Mouse (Mus musculus) midbrain, embryonic 15.5 days (tissue): Measurements from ENCODE around the gene Tfam. TPM values are rescaled to one million over a fixed set of nuclear protein-coding genes. Genes with fewer than 3 reads are reported as not detected.

ENCODE experiments used
- ATAC-seq: fragments of 200-750 bp; cut with Nextera tagmentation; replicated peaks from 2 replicates; pipeline ENCODE4 v1.8.0; 2017; ENCODE audit warnings: moderate TSS enrichment
- H3K27ac ChIP-seq: fragments of 300-500 bp; sonication (generic); 2 replicates; pipeline ENCODE4 v1.5.1; 2015; ENCODE audit warnings: mild to moderate bottlenecking, inconsistent platforms
- H3K27me3 ChIP-seq: fragments of 300-500 bp; sonication (generic); replicated peaks from 2 replicates; pipeline ENCODE4 v1.6.1; 2015; ENCODE audit warnings: inconsistent platforms
- H3K36me3 ChIP-seq: fragments of 300-500 bp; sonication (generic); replicated peaks from 2 replicates; pipeline ENCODE4 v1.6.1; 2015; ENCODE audit warnings: inconsistent platforms
- H3K4me1 ChIP-seq: fragments of 300-500 bp; sonication (generic); 2 replicates; pipeline ENCODE4 v1.6.1; 2015; ENCODE audit warnings: inconsistent platforms
- H3K4me2 ChIP-seq: fragments of 300-500 bp; sonication (generic); 2 replicates; pipeline ENCODE4 v1.6.1; 2015; ENCODE audit warnings: inconsistent platforms, mild to moderate bottlenecking, moderate library complexity
- H3K4me3 ChIP-seq: fragments of 300-500 bp; sonication (generic); 2 replicates; pipeline ENCODE4 v1.5.1; 2015; ENCODE audit warnings: mild to moderate bottlenecking, inconsistent platforms
- H3K9ac ChIP-seq: fragments of 300-500 bp; sonication (generic); 2 replicates; pipeline ENCODE4 v1.6.1; 2015; ENCODE audit warnings: mild to moderate bottlenecking, inconsistent platforms
- H3K9me3 ChIP-seq: fragments of 300-500 bp; sonication (generic); 2 replicates; pipeline ENCODE4 v1.6.1; 2016; ENCODE audit warnings: inconsistent platforms
- WGBS: fragments of 180-500 bp; shearing (Covaris S2); methylation state at CpG from one replicate; pipeline ENCODE4 v1.1.7; 2015; ENCODE audit warnings: mixed read lengths; 5-methylcytosine and 5-hydroxymethylcytosine counted together
- polyA plus RNA-seq: library from polyadenylated mRNA; unstranded; fragments of >200 nt; fragmentation: Nextera tagmentation; extraction: Ambion mirVana; gene quantifications from 2 replicates; pipeline ENCODE4 v1.2.1, GENCODE M21; 2015

Tfam gene
- polyA plus RNA-seq, 1 experiment from 2014 or later = 42.0 TPM

- H3K4me2 ChIP-seq = peak overlapping the region; percentile 24; the same call in 1 of the 2 replicates
- peak overlapping the region; percentile 4; the same call in 1 of the 2 replicates for H3K27ac ChIP-seq
- WGBS = 13% methylated on average over 8 of the region's 8 CpGs
- no peak overlapping the region for H3K4me3 ChIP-seq
- no peaks in the 10 kb centered on the region for H3K4me1 ChIP-seq
- peak; percentile 81 for ATAC-seq
- H3K9me3 ChIP-seq = no peaks in the 10 kb centered on the region
- no peaks in the 10 kb centered on the region for H3K27me3 ChIP-seq
- no peaks in the 10 kb centered on the region for H3K36me3 ChIP-seq
- H3K9ac ChIP-seq = no peak overlapping the region; the same call in 1 of the 2 replicates
Measured at GRCm38 (mm10) chr10:71218228-71218892, 19.7 kb downstream of the Tfam start.

- no peak for ATAC-seq
- H3K36me3 ChIP-seq = no peaks in the 10 kb centered on the region
- no peak overlapping the region for H3K4me2 ChIP-seq
- H3K9me3 ChIP-seq = no peaks in the 10 kb centered on the region
- H3K27ac ChIP-seq = no peak overlapping the region
- no peak overlapping the region for H3K4me3 ChIP-seq
- no peak overlapping the region for H3K9ac ChIP-seq
- no peaks in the 10 kb centered on the region for H3K27me3 ChIP-seq
- H3K4me1 ChIP-seq = no peaks in the 10 kb centered on the region
- WGBS = 86% methylated on average over 9 of the region's 9 CpGs
Measured at GRCm38 (mm10) chr10:71215996-71216395, 22.1 kb downstream of the Tfam start.

GRCm38 (mm10) chr10:71201512-71201911 is 36.6 kb downstream of the Tfam start:
- WGBS = 87% methylated on average over 2 of the region's 2 CpGs
- Histone ChIP-seq H3K9ac (no peak overlapping the region), H3K27ac (no peak overlapping the region), H3K4me3 (no peak overlapping the region), H3K27me3 (no peaks in the 10 kb centered on the region), H3K4me1 (no peaks in the 10 kb centered on the region), H3K36me3 (no peaks in the 10 kb centered on the region), H3K9me3 (no peaks in the 10 kb centered on the region), H3K4me2 (no peak overlapping the region)
- ATAC-seq = no peak

DNA sequence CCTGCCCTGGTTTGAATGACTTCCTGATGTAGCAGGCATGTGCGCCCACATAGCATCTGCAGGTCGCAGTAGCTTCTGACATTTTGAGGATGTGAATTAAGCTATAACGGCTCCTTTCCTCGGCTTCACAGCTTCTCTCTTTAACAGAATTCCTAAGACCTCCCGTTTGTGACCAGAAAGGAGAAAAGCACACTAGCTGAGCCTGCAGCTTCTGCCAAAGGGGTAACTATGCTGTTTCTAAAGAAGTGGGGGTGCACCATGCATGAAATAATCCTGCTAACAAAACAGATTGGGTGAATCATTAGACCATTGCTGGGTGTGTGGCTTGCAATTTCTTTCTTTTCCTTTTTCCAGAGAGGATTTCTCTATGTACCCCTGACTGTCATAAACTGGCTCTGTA is 37.1 kb downstream of the Tfam start:
- no peaks in the 10 kb centered on the region for H3K27me3 ChIP-seq
- H3K4me1 ChIP-seq = no peaks in the 10 kb centered on the region
- no peak for ATAC-seq
- H3K4me2 ChIP-seq = no peak overlapping the region
- H3K4me3 ChIP-seq = no peak overlapping the region
- no peaks in the 10 kb centered on the region for H3K9me3 ChIP-seq
- no peak overlapping the region for H3K27ac ChIP-seq
- 55% methylated on average over 5 of the region's 5 CpGs for WGBS
- no peaks in the 10 kb centered on the region for H3K36me3 ChIP-seq
- H3K9ac ChIP-seq = no peak overlapping the region

DNA sequence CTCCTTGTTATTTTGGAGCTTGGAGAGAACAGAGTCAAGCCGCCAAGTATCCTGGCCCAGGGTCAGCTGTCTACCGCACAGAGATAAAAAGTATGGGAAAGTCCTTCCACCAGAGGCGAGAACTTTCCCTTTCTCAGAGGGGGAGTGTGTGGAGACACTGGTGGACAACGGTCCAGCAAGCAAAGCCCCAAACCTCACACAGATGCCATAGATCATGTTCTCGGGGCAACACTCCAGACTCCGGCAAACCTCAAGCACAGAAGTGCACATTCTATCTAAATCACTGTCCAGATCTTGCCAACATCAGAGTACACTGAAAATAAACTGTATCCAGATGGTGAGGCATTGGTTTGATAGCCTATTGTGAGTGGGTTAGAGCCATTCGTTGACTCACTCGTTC is 39.4 kb downstream of the Tfam start:
- Histone ChIP-seq H3K27ac (no peak overlapping the region), H3K9me3 (no peaks in the 10 kb centered on the region), H3K4me2 (no peak overlapping the region), H3K4me1 (peaks cover under 1% of the 10 kb centered on the region; the same call in 1 of the 2 replicates), H3K27me3 (no peaks in the 10 kb centered on the region), H3K9ac (no peak overlapping the region), H3K4me3 (no peak overlapping the region), H3K36me3 (no peaks in the 10 kb centered on the region)
- 92% methylated on average over 8 of the region's 8 CpGs for WGBS
- ATAC-seq = no peak

GRCm38 (mm10) chr10:71197036-71197785 is 40.9 kb downstream of the Tfam start:
- Histone ChIP-seq H3K9ac (no peak overlapping the region), H3K27ac (no peak overlapping the region), H3K9me3 (no peaks in the 10 kb centered on the region), H3K4me2 (no peak overlapping the region), H3K4me3 (no peak overlapping the region), H3K27me3 (no peaks in the 10 kb centered on the region), H3K4me1 (peaks cover 8% of the 10 kb centered on the region; the same call in 1 of the 2 replicates), H3K36me3 (no peaks in the 10 kb centered on the region)
- ATAC-seq = no peak
- WGBS = 74% methylated on average over 14 of the region's 14 CpGs

GRCm38 (mm10) chr10:71195501-71195900 is 42.6 kb downstream of the Tfam start:
- Histone ChIP-seq H3K27ac (no peak overlapping the region), H3K9me3 (no peaks in the 10 kb centered on the region), H3K9ac (no peak overlapping the region), H3K4me1 (peaks cover 8% of the 10 kb centered on the region; the same call in 1 of the 2 replicates), H3K27me3 (no peaks in the 10 kb centered on the region), H3K4me3 (no peak overlapping the region), H3K36me3 (no peaks in the 10 kb centered on the region), H3K4me2 (no peak overlapping the region)
- 45% methylated on average over 9 of the region's 9 CpGs for WGBS
- ATAC-seq = no peak

GRCm38 (mm10) chr10:71194713-71195112 is 43.4 kb downstream of the Tfam start:
- no peak for ATAC-seq
- Histone ChIP-seq H3K36me3 (no peaks in the 10 kb centered on the region), H3K27me3 (no peaks in the 10 kb centered on the region), H3K4me2 (no peak overlapping the region), H3K9ac (no peak overlapping the region), H3K9me3 (no peaks in the 10 kb centered on the region), H3K27ac (no peak overlapping the region), H3K4me1 (peaks cover 8% of the 10 kb centered on the region; the same call in 1 of the 2 replicates), H3K4me3 (no peak overlapping the region)
- WGBS = 86% methylated on average over 7 of the region's 7 CpGs

- Histone ChIP-seq H3K27ac (no peak overlapping the region), H3K27me3 (no peaks in the 10 kb centered on the region), H3K9ac (no peak overlapping the region), H3K36me3 (no peaks in the 10 kb centered on the region), H3K9me3 (no peaks in the 10 kb centered on the region), H3K4me2 (no peak overlapping the region), H3K4me1 (peaks cover 8% of the 10 kb centered on the region; the same call in 1 of the 2 replicates), H3K4me3 (no peak overlapping the region)
- WGBS = 36% methylated on average over 7 of the region's 7 CpGs
- ATAC-seq = 0 out of 2 replicates have a peak, but pooled peaks have one; percentile 42
Measured at GRCm38 (mm10) chr10:71193319-71193718, 44.8 kb downstream of the Tfam start.

DNA sequence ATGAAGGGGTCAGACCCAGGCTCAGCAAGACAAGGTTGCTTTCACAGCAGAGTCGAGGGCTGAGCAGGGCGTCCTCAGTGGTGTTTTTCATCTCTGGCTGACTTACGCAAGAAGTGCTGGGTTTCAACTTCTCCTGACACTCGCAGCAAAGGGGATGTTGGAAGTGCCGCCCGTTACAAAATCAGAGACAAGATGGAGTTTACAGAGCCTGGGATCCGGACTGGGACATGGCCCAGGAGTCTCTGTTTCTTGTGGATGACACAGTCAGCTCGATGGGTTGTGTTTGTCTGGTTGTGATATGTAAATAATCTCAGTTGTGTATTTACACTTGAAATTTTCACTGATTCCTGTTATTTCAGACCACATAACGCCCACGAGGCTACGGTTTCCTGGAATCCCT is 45.2 kb downstream of the Tfam start:
- H3K9me3 ChIP-seq = no peaks in the 10 kb centered on the region
- no peak for ATAC-seq
- H3K4me3 ChIP-seq = no peak overlapping the region
- WGBS = 76% methylated on average over 11 of the region's 11 CpGs
- H3K9ac ChIP-seq = no peak overlapping the region
- H3K36me3 ChIP-seq = no peaks in the 10 kb centered on the region
- peaks cover 8% of the 10 kb centered on the region; the same call in 1 of the 2 replicates for H3K4me1 ChIP-seq
- no peaks in the 10 kb centered on the region for H3K27me3 ChIP-seq
- no peak overlapping the region for H3K4me2 ChIP-seq
- no peak overlapping the region for H3K27ac ChIP-seq

GRCm38 (mm10) chr10:71188681-71189080 is 49.4 kb downstream of the Tfam start:
- no peak overlapping the region for H3K9ac ChIP-seq
- 86% methylated on average over 4 of the region's 4 CpGs for WGBS
- no peaks in the 10 kb centered on the region for H3K36me3 ChIP-seq
- H3K9me3 ChIP-seq = no peaks in the 10 kb centered on the region
- H3K4me1 ChIP-seq = peaks cover 7% of the 10 kb centered on the region; the same call in 1 of the 2 replicates
- H3K27me3 ChIP-seq = no peaks in the 10 kb centered on the region
- no peak for ATAC-seq
- no peak overlapping the region for H3K4me2 ChIP-seq
- no peak overlapping the region for H3K4me3 ChIP-seq
- no peak overlapping the region for H3K27ac ChIP-seq

DNA sequence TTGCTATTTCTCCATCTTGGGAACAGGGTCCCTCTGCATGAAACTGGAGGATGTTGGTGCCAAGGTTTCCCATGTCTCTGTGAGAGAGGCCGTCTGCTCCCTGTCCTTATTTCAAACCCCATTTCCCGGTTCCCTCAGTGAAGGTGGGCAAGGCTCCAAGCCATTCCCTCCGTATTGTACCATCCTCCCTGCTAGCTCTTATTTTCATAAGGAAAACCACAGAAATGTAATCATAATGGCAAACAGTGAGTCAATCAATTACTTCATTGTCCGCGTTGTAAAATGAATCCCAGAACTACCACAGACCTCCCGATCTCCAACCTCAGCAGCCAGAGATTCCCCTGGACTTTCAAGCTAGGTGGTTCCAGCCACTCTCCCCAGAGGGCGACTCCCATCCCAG is 53.0 kb downstream of the Tfam start:
- Histone ChIP-seq H3K27ac (no peak overlapping the region), H3K9me3 (no peaks in the 10 kb centered on the region), H3K9ac (no peak overlapping the region), H3K4me1 (no peaks in the 10 kb centered on the region), H3K4me3 (no peak overlapping the region), H3K4me2 (no peak overlapping the region), H3K36me3 (no peaks in the 10 kb centered on the region), H3K27me3 (no peaks in the 10 kb centered on the region)
- no peak for ATAC-seq
- 89% methylated on average over 7 of the region's 7 CpGs for WGBS
